Mouse (Mus musculus) heart, embryonic 14.5 days (tissue): ENCODE measurements around the gene Sgms1. TPM values are rescaled to one million over a fixed set of nuclear protein-coding genes. Genes with fewer than 3 reads are reported as not detected.

ENCODE experiments used
- ATAC-seq: fragments of 200-750 bp; cut with Nextera tagmentation; 2 replicates; pipeline ENCODE4 v1.8.0; 2017; ENCODE audit warnings: low read depth, moderate TSS enrichment; ENCODE audit not compliant: insufficient number of reproducible peaks, insufficient read depth, low FRiP score
- H3K27ac ChIP-seq, 2 experiments: fragments of 200-500 bp in 1 of 2; fragments of 300-500 bp in 1 of 2; sonication (generic) in 1 of 2; replicated peaks in 1 of 2; 2 replicates each; pipeline ENCODE4 v1.5.1; 2012 to 2014; ENCODE audit warnings: low read depth in 2 of 2, low read length in 2 of 2, control low read depth in 1 of 2, mild to moderate bottlenecking in 1 of 2, mixed read lengths in 1 of 2; ENCODE audit not compliant: control insufficient read depth in 1 of 2, insufficient read depth in 1 of 2
- H3K27me3 ChIP-seq: fragments of 300-500 bp; sonication (generic); 2 replicates; pipeline ENCODE4 v1.6.1; 2014; ENCODE audit warnings: mild to moderate bottlenecking, low read length, control low read depth; ENCODE audit not compliant: control insufficient read depth, insufficient read depth
- H3K36me3 ChIP-seq: fragments of 300-500 bp; sonication (generic); 2 replicates; pipeline ENCODE4 v1.6.1; 2014; ENCODE audit warnings: mild to moderate bottlenecking, control low read depth, low read length, mixed read lengths; ENCODE audit not compliant: control insufficient read depth, insufficient read depth
- H3K4me1 ChIP-seq, 2 experiments: fragments of 200-500 bp in 1 of 2; fragments of 300-500 bp in 1 of 2; sonication (generic) in 1 of 2; 2 replicates each; pipeline ENCODE4 v1.6.1; 2012 to 2014; ENCODE audit warnings: low read length in 2 of 2, control low read depth in 1 of 2, mixed read lengths in 1 of 2; ENCODE audit not compliant: control insufficient read depth in 2 of 2, insufficient read depth in 2 of 2
- H3K4me2 ChIP-seq: fragments of 300-500 bp; sonication (generic); 2 replicates; pipeline ENCODE4 v1.6.1; 2014; ENCODE audit warnings: mild to moderate bottlenecking, low read length
- H3K4me3 ChIP-seq, 2 experiments: fragments of 200-500 bp in 1 of 2; fragments of 300-500 bp in 1 of 2; sonication (generic) in 1 of 2; 2 replicates each; pipeline ENCODE4 v1.5.1; 2012 to 2014; ENCODE audit warnings: low read length in 2 of 2, mild to moderate bottlenecking in 2 of 2, control low read depth in 1 of 2, low read depth in 1 of 2, moderate library complexity in 1 of 2; ENCODE audit not compliant: control insufficient read depth in 1 of 2, insufficient read depth in 1 of 2
- H3K9ac ChIP-seq: fragments of 300-500 bp; sonication (generic); 2 replicates; pipeline ENCODE4 v1.6.1; 2014; ENCODE audit warnings: mild to moderate bottlenecking, low read length
- H3K9me3 ChIP-seq: fragments of 300-500 bp; sonication (generic); 2 replicates; pipeline ENCODE4 v1.6.1; 2016; ENCODE audit warnings: low read length, control low read depth; ENCODE audit not compliant: control insufficient read depth
- WGBS: fragments of 180-500 bp; shearing (Covaris S2); extraction: QIAGEN DNeasy Blood & Tissue Kit; methylation state at CpG from one replicate; pipeline ENCODE4 v1.1.7; 2014; 5-methylcytosine and 5-hydroxymethylcytosine counted together
- polyA plus RNA-seq: library from polyadenylated mRNA; unstranded; fragments of >200 nt; fragmentation: Nextera tagmentation; extraction: Ambion mirVana; gene quantifications from 2 replicates; pipeline ENCODE4 v1.2.1, GENCODE M21; 2014

Gene Sgms1
- polyA plus RNA-seq, 1 experiment from 2014 or later, result 41.3 TPM

- Histone ChIP-seq H3K9ac (no peak overlapping the region), H3K27me3 (no peaks in the 10 kb centered on the region), H3K4me1 (peaks cover 19 to 51% of the 10 kb centered on the region in 2 experiments), H3K36me3 (no peaks in the 10 kb centered on the region), H3K27ac (peak overlapping the region; percentile 2 to 73), H3K4me2 (no peak overlapping the region), H3K9me3 (no peaks in the 10 kb centered on the region), H3K4me3 (no peak overlapping the region)
- WGBS, result 35% methylated on average over 15 of the region's 15 CpGs
- ATAC-seq, result no peak
Measured at GRCm38 (mm10) chr19:32196976-32197819, 192.3 kb downstream of the Sgms1 start.

- H3K9ac ChIP-seq, result 0 out of 2 replicates have a peak overlapping the region, but pooled peaks have one; percentile 41
- H3K4me3 ChIP-seq, result no peak overlapping the region
- no peaks in the 10 kb centered on the region for H3K36me3 ChIP-seq
- ATAC-seq, result peak; percentile 47
- H3K27ac ChIP-seq, result peak overlapping the region; percentile 52 to 73
- 15% methylated on average over 5 of the region's 5 CpGs for WGBS
- no peaks in the 10 kb centered on the region for H3K9me3 ChIP-seq
- no peak overlapping the region for H3K4me2 ChIP-seq
- no peaks in the 10 kb centered on the region for H3K27me3 ChIP-seq
- peaks cover 23 to 60% of the 10 kb centered on the region in 2 experiments for H3K4me1 ChIP-seq
Measured at GRCm38 (mm10) chr19:32196222-32196621, 193.3 kb downstream of the Sgms1 start.

- H3K9me3 ChIP-seq, result no peaks in the 10 kb centered on the region
- no peak for ATAC-seq
- H3K4me2 ChIP-seq, result no peak overlapping the region
- H3K36me3 ChIP-seq, result no peaks in the 10 kb centered on the region
- no peak overlapping the region for H3K27ac ChIP-seq
- H3K4me3 ChIP-seq, result no peak overlapping the region
- 0% methylated on average over 1 of the region's 1 CpGs for WGBS
- H3K4me1 ChIP-seq, result peaks cover 17 to 54% of the 10 kb centered on the region in 2 experiments
- no peak overlapping the region; the same call in 1 of the 2 replicates for H3K9ac ChIP-seq
- H3K27me3 ChIP-seq, result no peaks in the 10 kb centered on the region
Measured at GRCm38 (mm10) chr19:32194863-32195262, 194.7 kb downstream of the Sgms1 start.

GRCm38 (mm10) chr19:32194074-32194473, 195.4 kb downstream of the Sgms1 start:
- WGBS, result 91% methylated on average over 3 of the region's 3 CpGs
- Histone ChIP-seq H3K9ac (no peak overlapping the region), H3K4me2 (no peak overlapping the region), H3K4me3 (no peak overlapping the region), H3K4me1 (peaks cover 19 to 55% of the 10 kb centered on the region in 2 experiments), H3K36me3 (no peaks in the 10 kb centered on the region), H3K9me3 (no peaks in the 10 kb centered on the region), H3K27ac (no peak overlapping the region), H3K27me3 (no peaks in the 10 kb centered on the region)
- ATAC-seq, result no peak

- no peak for ATAC-seq
- WGBS, result 64% methylated on average over 3 of the region's 3 CpGs
- H3K4me1 ChIP-seq, result peaks cover 24 to 56% of the 10 kb centered on the region in 2 experiments
- no peak overlapping the region for H3K4me2 ChIP-seq
- H3K9me3 ChIP-seq, result no peaks in the 10 kb centered on the region
- no peak overlapping the region for H3K4me3 ChIP-seq
- H3K36me3 ChIP-seq, result no peaks in the 10 kb centered on the region
- no peak overlapping the region for H3K9ac ChIP-seq
- H3K27me3 ChIP-seq, result no peaks in the 10 kb centered on the region
- H3K27ac ChIP-seq, result no peak overlapping the region
Measured at GRCm38 (mm10) chr19:32191596-32191995, 197.9 kb downstream of the Sgms1 start.

- H3K27me3 ChIP-seq, result no peaks in the 10 kb centered on the region
- H3K9me3 ChIP-seq, result no peaks in the 10 kb centered on the region
- H3K9ac ChIP-seq, result no peak overlapping the region
- H3K4me2 ChIP-seq, result no peak overlapping the region
- no peak overlapping the region for H3K27ac ChIP-seq
- 85% methylated on average over 6 of the region's 6 CpGs for WGBS
- H3K4me3 ChIP-seq, result no peak overlapping the region
- peaks cover 21 to 44% of the 10 kb centered on the region in 2 experiments for H3K4me1 ChIP-seq
- H3K36me3 ChIP-seq, result no peaks in the 10 kb centered on the region
- ATAC-seq, result no peak
Measured at GRCm38 (mm10) chr19:32189961-32190360, 199.6 kb downstream of the Sgms1 start.

GRCm38 (mm10) chr19:32189036-32189436, 200.5 kb downstream of the Sgms1 start:
- Histone ChIP-seq H3K9me3 (no peaks in the 10 kb centered on the region), H3K4me1 (peaks cover 21 to 40% of the 10 kb centered on the region in 2 experiments), H3K27ac (peak overlapping the region in 1 of 2 experiments; percentile 50; a peak in 1 of 4 replicates), H3K9ac (0 out of 2 replicates have a peak overlapping the region, but pooled peaks have one; percentile 16), H3K27me3 (no peaks in the 10 kb centered on the region), H3K4me2 (0 out of 2 replicates have a peak overlapping the region, but pooled peaks have one; percentile 4), H3K36me3 (no peaks in the 10 kb centered on the region), H3K4me3 (no peak overlapping the region)
- no peak for ATAC-seq
- 46% methylated on average over 5 of the region's 5 CpGs for WGBS
